Mouse (Mus musculus) adrenal gland, adult 2 months (tissue): Measurements from ENCODE around the gene Rnasel. TPM values are rescaled to one million over a fixed set of nuclear protein-coding genes. Genes with fewer than 3 reads are reported as not detected.
A peak's percentile ranks its signal among the peaks of the same experiment; 100 is the strongest.
"Not testable (repeated sequence)": the region's sequence is repeated elsewhere in the genome, so short reads cannot be mapped to it uniquely, and the experiment has no call there.

ENCODE experiments used
- DNase-seq: peaks from one replicate; pipeline ENCODE4 v3.0.0; 2021
- polyA plus RNA-seq: library from polyadenylated mRNA; depleted of rRNA; stranded (reverse); fragments of >200 nt; gene quantifications from 2 replicates; pipeline ENCODE4 v1.2.3, GENCODE M21; 2012
- total RNA-seq, 2 experiments: library from RNA; stranded (reverse); gene quantifications; 2 replicates each; pipeline ENCODE4 v1.2.3; 2021

Gene Rnasel
- total and polyA plus RNA-seq, 3 experiments: 1.5 to 13.2 (median 9.7) TPM

DNA sequence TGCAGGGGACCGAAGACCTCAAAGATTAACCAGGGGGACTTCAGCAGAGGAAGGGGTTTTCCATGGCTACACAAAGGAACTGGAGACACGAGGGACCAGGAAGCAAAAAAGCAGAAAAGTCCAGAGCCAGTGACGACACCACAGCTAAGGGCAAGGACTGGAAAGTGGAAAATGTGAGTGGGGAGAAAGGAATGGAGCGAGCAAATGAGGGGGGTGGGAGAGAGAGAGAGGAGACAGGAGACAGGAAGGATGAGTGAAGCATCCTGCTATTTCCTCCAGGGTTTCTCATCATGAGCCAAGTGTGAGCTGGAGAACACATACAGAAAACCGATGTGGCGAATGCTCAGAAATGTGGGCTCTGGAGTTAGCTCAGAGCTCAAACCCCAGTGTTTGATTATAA lies 13.1 kb upstream of the Rnasel start:
- no peak for DNase-seq

DNA sequence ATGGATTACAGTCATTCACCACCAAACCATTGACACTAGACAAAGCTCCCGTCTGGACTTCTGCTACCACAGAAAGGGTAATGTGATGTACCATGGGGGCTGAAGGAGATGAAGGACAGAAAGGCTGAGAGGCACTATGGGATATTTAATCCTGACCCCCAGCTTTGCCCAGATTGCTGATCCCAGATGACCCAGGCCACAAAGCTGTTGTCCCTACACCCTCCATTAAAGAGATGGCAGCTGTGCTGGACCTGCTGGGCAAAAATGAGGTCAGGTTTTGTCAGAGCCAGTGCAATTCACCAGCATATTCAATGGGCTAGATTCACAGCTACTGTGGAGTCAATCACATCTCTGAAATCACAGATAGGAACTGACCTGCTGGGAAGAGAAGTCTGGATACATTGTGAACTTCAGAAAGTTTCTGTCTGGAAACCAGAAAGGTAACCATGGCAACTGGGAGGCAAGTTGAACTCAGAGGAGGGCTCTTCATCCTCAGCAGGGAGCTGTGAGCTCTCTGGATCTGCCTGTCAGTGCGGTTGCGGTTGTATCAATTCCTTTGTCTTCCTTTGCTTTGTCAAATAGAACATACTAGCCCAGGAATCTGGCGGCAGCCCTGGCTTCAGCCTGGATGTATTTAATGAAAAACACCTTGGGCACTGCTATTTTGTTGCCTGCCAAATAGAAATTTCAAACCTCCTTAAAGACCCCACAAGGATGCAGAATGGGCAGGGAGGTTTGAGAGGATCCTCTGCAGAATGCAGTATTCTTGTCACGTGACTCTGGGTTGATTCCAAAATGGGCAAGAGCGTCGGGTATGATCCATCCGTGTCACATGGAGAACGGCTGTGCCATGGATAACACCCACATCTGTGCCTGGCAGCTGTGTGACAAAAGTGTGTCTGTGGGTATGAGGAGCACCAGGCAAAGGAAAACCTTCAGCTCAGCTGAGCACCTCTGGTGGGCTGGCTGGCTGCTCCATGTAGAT lies 11.8 kb upstream of the Rnasel start:
- DNase-seq: no peak

DNA sequence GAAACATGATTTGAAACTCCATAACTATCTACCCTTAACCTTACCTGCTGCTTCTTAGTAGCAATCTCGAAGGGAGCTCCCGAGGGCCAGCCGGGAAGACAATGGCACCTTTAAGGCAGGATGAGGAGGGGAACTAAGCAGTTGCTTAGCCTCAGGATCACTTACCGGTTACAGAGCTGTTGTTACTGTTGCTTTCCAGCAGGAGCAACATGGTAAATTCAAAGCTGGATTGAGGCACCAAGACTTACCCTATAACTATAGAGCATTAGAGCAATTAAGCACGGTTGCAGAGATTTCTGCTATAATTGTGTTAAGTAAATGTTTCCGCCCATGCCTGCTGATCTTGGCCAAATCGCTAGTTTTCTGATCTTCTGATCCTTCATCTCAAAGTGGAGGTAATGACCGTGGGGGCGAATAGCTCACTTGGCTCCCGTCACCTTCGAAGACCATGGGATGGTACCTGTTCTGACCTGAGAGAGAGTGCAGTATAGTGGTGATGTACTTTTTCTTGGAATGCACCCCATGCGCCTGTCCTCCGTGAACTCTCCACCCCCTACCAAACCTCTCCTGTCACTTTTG lies 9.7 kb upstream of the Rnasel start:
- DNase-seq: no peak

DNA sequence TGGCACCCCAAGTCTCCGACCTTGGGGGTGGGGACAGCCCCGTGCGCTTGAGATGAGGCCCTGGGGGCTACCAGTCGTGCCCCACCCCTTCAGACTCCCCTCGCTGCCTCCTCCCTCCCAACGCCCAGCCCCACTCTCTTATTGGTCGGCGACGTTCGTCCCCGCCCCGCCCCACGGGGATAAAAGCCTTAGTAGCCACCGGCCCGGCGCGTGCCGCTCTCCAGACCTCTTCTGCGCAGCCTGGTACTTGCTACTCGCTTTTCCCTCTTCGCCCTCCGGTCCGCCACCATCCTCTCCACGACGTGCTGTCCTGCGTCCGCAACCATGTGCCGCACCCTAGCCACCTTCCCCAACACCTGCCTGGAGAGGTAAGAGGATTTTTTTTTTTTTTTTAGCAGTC lies 9.1 kb upstream of the Rnasel start, which contains the start of gene Rgs16:
Gene Rgs16, plus strand, starts transcription at position 205 of the 400 bp plus-strand sequence.
- peak; percentile 93 for DNase-seq

DNA sequence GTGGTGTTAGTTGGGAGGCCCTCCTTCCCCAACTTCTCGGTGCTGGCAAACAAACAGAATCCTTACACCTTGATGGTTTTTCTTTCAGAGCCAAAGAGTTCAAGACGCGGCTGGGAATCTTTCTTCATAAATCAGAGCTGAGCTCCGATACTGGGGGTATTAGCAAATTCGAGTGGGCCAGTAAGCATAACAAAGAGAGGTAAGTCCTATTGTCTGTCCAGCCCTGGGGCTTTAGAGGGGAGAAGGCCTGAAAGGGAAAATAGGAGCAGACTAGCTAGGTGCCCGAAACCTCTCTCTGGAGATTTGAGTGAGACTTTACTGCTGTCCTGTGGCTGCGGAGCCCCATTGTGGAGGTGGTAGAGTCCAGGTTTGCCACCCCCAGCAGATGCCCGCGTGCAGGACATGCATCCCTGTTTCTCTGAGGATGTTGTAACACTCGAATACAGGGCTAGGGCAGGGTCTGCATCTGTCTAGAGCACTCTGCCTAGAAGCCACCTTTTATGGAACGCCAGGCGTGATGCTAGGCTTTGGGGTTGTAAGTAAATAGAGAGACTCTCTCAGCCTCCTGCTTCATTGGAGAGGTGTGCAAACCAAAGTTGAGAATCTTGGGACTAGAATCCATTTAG lies 8.3 kb upstream of the Rnasel start:
- DNase-seq: no peak

DNA sequence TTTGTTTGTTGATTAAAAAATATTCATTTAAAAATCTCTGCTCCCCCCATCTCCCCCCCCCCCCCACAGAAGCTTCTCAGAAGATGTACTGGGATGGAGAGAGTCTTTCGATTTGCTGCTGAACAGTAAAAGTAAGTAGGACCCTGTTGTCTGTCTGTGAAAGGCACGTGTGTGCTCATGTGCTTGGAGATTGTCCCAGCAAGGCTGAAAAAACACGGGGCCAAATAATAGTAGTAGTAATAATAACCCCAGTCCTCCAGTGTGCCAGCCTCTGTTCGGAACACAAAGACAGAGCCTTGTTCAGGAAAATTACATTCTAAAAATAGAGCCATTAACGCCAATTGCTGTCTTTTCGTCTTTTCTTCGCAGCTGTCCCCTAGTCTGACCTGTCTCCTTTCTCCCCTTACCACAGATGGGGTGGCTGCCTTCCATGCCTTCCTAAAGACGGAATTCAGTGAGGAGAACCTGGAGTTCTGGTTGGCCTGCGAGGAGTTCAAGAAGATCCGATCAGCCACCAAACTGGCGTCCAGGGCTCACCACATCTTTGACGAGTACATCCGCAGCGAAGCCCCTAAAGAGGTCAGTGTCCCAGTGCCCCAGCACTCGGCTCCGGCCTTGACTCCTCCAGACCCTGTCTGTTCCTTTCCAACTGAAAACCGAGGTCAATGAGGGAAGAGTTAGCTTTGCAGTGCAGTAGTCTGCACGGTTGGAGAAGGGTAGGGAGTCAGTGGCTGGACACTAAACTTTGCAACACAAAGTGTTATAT lies 7.5 kb upstream of the Rnasel start:
- DNase-seq: no peak

DNA sequence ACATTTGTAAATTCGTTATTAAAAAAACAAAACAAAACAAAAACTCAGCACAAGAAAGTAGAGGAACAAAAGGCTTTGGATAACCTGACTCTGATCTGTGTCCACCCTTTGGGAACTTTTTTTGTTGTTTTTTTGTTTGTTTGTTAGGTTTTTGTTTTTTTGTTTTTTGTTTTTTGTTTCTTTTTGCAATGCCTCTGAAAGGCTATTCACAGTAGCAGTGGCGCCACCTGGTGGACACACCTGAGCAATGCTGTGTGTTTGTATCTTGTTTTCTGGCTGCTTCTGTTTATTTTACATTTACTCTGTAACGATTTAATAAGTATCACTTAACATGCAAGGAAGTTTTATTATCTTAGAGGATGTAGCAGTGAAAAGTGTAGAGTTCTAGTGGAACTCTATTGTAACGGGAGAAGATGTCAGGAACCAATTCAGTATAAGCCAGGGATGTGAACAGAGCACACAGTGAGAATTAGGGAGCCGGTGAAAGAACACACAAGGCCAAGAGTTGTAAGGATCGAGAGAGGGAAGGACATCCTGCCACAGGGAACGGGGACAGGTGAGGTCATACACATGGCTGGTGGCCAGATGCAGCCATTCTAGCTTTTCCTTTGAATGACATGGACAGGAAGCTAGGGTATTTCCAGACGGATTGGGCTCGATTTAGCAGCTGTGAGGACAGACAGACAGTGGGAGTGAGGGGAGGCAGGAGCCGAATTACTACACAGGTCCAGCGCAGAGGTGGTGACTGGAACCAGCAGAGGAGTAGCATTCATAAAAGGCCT lies 6.7 kb upstream of the Rnasel start:
- peak; percentile 61 for DNase-seq

DNA sequence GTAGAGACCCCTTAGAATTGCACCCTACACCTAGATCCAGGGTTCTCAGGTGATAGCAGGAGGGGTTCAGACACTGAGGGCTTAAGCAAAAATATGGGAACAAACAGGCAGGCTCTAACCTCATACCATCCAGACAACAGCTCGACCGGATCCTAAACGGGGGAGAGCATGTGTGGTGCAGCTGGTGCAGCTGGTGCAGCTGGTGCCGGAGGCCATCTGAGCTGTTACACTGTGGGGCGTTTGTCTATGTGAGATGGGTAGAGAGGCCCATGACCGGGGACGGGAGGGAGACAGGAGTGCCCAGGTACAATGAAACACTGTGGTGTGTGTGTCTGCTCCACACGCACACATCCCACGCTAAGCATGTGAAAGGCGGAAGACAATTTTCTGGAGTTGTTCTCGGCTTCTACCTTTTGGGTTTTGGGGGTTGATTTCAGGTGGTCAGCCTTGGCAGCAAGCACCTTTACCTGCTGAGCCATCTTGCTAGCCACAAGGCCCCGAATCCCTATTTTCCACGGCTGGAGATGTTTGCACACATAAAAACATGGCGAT lies 3.0 kb upstream of the Rnasel start:
- no peak for DNase-seq

DNA sequence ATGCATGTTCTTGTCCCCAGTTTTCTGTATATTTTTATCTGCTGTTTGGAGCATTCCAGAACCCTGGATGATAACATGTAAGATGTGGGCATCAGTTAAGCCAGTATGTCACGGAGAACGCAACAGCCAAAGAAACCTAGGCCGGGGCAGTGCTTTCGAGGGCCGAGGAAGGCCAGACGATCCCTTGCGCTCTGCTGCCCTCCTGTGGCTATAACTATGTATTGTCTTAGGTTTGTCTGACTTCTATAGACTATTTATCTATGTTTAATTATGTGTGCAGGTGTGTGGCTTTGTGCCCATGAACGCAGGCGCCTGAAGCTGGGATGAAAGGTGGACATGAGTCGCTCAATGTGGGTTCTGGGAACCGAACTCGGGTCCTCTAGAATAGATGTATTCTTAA lies 2.5 kb upstream of the Rnasel start:
- peak; percentile 77 for DNase-seq

DNA sequence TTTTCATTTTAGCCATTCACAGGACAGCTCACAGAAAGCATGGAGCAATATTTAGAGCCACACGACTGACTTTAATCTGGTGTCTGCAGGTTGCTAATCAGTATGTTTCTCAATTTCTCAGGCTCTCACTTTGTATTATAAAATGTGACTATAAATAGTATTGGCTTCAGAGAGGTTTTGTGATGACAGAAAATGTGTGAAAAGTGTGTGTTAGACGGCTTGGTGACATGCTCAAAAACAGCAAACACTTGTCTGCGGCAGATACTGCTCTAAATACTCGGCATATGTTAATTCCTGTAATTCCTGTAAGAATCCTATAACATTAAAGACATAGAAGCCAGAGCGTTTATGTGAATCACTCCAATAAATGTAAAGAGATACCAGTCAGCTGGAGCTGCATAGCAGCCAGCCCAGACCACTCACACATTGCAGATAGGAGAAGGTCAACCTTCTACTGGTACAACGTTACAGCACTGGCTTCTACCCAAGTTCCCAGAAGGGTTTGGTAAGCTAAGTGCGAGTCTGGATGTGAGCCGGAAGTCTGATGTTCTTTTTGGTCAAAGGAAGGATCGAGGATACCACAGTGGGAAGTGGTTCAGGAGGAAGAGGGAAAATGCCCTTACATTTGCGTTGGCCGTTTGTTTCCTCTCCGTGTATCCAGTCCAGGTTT lies 1.2 kb upstream of the Rnasel start:
- DNase-seq: no peak

DNA sequence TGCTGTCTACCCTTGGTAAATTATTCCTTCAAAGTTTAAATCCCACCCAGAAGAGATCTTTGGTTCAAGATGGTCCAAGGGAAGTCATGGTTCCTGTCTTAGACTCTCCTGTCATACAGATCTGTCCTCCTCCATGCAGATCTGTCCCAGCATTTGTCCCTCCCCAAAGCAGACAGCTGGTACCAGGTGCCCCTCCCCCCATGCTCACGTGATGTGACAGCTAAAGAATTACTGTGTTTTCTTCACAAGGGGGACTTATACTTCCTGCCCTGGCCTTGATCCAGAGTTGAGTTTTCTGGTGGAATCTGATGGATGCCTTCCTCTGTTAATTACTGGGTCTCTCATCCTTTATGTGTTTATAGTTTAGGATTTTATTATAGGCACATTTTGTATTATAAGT lies 677 bp upstream of the Rnasel start:
- DNase-seq: peak; percentile 66

DNA sequence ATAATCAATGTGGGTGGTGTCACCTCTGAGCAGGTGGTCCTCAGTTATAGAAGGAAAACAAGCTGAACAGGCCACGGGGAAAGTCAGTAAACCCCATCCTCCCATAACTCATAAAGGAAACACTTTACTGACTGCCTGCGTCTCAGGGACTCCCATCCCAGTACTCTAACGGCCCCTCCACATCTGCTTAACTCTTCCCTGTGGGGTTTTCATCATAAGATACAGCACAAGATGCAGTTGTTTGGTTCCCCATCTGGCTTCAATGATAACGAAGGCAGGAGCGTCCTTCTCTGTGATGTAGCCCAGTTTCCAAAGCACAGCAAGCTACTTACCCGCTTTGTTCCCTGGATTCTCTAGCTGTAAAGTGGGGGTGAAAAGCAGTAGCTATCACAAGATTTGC lies 828 bp downstream of the Rnasel start:
- no peak for DNase-seq

DNA sequence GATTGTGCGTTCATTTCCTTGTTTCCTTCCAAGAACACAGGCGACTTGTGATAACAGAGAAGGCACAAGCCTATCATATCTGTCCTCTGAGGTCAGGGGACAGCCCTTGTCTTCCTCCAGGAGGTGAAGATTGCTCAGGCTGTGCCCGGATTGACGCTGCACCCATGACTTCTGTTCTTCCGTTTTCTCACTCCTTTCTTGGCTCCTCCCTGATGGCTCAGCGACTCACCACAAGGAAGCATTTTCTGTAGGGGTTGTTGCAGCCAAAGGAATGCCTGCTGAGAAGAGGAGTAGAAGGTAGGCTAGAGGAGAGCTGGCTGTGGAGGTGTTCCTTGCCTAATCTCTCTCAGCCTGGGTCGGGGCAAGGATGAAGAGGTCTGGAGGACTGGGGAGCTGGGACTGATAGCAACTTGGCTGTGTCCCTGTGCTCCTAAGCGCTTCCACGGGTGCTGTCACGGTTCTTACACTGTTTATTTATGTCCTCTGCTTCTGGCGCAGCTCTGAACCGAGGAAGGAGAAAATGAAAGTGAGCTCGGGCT lies 2.6 kb downstream of the Rnasel start:
- peak; percentile 71 for DNase-seq

DNA sequence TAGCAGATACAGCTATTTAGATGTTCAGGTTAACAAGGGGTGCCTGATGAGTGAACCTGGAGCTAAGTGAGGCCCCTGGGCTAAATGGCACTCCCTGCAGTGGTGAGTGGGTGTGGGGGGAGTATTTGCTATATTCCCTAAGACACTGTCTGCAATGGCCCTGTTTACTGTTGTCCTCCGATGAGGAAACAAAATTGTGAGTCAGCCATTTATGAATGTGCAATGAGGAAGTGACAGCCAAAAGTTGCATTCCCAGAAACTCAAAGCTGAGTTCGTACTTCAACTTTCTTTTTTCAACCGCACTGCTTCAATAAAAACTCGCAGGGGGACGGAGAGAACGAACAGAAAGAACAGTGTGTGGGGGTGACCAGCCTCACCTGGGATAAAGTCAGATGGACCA lies 3.3 kb downstream of the Rnasel start:
- no peak for DNase-seq

DNA sequence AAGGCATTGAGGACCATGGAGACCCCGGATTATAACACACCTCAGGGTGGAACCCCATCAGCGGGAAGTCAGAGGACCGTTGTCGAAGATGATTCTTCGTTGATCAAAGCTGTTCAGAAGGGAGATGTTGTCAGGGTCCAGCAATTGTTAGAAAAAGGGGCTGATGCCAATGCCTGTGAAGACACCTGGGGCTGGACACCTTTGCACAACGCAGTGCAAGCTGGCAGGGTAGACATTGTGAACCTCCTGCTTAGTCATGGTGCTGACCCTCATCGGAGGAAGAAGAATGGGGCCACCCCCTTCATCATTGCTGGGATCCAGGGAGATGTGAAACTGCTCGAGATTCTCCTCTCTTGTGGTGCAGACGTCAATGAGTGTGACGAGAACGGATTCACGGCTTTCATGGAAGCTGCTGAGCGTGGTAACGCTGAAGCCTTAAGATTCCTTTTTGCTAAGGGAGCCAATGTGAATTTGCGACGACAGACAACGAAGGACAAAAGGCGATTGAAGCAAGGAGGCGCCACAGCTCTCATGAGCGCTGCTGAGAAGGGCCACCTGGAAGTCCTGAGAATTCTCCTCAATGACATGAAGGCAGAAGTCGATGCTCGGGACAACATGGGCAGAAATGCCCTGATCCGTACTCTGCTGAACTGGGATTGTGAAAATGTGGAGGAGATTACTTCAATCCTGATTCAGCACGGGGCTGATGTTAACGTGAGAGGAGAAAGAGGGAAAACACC lies 4.7 kb downstream of the Rnasel start:
- no peak for DNase-seq

DNA sequence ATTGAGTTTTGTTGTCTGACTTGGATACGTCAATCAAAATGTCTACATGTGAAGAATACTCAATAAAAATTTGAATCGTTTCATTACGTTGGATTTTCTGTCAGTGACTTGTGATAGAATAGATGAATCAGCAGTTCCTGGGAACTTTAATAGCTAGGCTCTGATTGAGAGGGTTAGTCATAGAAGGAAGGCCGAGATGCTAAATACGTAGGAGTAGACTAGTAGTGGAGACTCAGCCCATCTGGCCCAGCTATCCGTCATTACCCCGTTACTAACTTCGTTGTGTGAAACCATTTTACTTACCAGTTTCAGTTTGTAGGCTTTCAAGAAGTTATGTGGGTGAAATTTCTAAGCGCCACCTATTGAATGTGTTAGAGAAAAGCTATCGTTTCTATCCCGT lies 14.9 kb downstream of the Rnasel start:
- DNase-seq: no peak

DNA sequence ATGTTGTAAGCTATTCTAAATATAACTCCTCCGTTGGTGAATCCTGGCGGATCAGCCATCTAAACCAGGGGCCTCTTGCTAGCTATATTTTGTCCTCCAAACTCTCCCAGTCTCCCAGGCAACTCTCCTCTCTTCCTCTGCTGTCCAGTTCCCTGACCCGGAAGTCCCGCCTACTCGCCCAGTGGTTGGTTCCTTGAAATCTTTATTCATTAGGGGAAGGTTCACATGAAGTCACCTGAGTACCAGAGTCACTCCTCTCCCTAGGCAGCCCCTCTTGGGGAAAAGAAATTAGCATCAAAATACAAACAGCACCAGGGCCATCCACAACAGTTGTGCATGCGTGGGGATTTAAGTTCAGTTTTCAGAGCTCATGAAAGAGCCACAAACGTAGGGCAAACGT lies 17.1 kb downstream of the Rnasel start:
- no peak for DNase-seq

DNA sequence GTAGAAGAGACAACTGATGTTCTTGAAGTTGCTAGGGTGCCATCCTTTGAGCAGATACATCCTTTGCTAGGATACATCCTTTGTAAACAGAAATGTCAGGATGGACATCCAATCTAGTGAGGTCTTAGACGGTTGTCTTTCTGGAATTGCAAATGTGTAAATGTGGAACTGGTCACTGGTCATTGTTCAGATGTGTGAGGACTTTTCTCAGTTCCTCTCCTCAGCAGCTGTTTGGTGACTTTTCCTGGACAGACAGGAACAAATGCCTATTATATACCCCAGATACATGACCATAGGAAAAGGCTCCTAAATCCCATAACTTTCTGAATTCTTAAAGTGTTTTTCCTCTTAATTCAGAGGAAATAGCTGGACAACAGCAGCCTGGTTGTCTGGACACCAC lies 18.1 kb downstream of the Rnasel start:
- no peak for DNase-seq

DNA sequence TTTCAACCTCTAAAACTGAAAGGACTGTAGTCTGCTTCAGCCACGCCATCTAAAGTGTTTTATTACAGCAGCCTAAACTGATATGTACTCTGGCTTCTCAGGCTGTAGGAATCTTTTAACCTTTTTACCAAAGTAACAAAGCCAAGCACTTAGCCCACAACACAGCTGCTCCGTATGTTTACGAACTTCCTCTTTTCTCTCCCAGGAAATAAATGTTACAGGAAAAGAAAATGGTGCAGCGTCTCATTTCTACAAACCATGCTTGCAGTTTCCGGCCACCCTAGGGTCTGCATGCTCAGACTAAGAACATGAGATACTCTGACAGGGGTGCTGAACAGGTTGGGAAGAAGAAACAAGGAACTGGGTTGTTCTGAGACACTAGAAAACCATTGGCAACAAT lies 19.2 kb downstream of the Rnasel start:
- DNase-seq: no peak

DNA sequence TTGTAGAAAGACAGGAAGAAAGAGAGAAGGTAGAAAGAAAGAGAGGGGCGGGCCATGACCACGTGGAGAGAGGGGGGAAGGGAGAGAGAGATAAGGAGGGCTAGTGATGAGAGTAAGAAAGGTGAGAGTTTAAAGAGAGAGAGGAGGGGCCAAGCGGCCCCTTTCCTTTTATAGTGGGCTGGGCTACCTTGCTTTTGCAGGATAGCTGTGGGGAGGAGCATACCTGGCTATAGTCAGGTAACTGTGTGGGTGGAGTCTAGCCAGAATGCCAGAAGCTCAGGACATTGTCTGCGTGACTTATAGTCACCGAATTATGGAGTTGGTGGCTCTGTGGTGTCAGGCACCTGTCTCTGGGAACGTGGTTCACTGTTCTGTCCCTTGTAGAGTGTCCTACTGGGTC lies 20.3 kb downstream of the Rnasel start:
- DNase-seq: not testable (repeated sequence)
